Mouse (Mus musculus): ENCODE measurements at regions not wholly inside any gene's neighbourhood (a gene's known extent, or its start where the extent isn't known, plus 50 kb on each side); places are given as distances from the start of the nearest gene placed in this dataset.

- TF ChIP-seq POLR2A (IDR thresholded peaks at IDR 0.05; ENCODE audit: insufficient read depth, low read depth, low read length) (no peak), CTCF (IDR thresholded peaks at IDR 0.05; ENCODE audit: insufficient read depth, low read depth, low read length) (no peak)
Observed at GRCm38 (mm10) chr12:25926367-25926766, 488.7 kb downstream of the Rnf144a start.
